Mouse (Mus musculus) urinary bladder, postnatal 36 days (tissue): ENCODE results near the gene Arg1.

Experiments used
- DNase-seq, 2 experiments: peaks; one replicate each; pipeline ENCODE4 v3.0.0; 2022; ENCODE audit warnings: low spot score in 2 of 2, mixed read lengths in 1 of 2

Gene Arg1

GRCm38 (mm10) chr10:24926962-24927720 lies at the start of gene Arg1:
Gene Arg1, minus strand, starts transcription at chr10:24927484.
- no peak for DNase-seq

GRCm38 (mm10) chr10:24973845-24974514 lies 46.7 kb upstream of the Arg1 start:
- no peak for DNase-seq

DNA sequence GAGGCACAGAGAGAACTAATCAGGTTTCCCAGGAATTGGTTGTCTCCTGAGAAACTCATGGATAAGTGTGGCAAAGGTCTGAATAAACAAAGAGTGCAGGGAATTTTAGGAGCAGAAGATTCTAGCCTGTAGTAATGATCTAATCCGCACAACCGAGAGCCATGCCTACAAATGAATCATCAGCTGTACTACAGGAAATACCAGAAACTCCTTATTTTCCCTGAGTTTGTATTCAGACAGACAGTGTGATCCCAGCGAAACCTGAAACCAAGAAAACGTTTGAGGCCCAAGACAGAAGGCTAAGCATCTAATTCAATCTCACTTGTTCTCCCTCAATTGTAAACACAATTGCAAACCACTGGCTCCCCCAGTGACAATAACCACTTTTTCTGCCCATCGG lies 46.1 kb upstream of the Arg1 start:
- no peak for DNase-seq

GRCm38 (mm10) chr10:24972923-24973322 lies 45.6 kb upstream of the Arg1 start:
- no peak for DNase-seq

DNA sequence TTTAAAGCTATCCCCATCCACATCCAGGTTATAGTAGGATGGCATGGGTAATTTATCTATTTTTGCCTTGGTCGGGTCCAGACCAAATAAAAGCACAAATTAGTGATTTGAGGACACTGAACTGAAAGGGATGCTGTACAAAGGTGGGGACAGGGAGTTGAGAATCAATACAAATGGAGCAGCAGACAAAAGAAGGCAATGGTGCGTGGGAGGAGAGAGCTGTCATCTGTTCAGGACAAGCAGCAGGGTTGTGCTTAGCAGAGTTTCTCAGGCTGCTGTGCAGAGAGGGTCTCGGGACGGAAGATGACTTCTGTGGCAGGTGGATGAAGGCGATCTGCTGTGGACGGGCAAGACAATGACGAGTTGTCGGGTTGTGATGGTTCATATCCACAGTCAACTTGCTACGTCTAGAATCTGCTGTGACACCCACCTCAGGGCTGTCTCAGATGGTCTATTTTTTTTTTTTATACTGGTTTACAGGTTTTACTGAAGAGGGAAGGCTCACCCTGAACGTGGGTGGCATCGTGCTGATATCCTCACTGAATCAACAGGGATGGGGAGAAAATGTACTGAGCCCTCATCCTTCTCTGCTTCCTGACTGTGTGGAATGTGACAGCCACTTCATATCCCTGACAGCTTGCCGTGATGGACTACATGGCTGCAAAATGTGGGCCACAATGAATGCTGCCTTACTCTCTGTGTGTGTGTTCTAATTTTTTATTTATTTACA lies 38.7 kb upstream of the Arg1 start:
- DNase-seq: no peak

GRCm38 (mm10) chr10:24961889-24962288 lies 34.6 kb upstream of the Arg1 start:
- no peak for DNase-seq

- no peak for DNase-seq
Measured at GRCm38 (mm10) chr10:24961112-24961511, 33.8 kb upstream of the Arg1 start.

DNA sequence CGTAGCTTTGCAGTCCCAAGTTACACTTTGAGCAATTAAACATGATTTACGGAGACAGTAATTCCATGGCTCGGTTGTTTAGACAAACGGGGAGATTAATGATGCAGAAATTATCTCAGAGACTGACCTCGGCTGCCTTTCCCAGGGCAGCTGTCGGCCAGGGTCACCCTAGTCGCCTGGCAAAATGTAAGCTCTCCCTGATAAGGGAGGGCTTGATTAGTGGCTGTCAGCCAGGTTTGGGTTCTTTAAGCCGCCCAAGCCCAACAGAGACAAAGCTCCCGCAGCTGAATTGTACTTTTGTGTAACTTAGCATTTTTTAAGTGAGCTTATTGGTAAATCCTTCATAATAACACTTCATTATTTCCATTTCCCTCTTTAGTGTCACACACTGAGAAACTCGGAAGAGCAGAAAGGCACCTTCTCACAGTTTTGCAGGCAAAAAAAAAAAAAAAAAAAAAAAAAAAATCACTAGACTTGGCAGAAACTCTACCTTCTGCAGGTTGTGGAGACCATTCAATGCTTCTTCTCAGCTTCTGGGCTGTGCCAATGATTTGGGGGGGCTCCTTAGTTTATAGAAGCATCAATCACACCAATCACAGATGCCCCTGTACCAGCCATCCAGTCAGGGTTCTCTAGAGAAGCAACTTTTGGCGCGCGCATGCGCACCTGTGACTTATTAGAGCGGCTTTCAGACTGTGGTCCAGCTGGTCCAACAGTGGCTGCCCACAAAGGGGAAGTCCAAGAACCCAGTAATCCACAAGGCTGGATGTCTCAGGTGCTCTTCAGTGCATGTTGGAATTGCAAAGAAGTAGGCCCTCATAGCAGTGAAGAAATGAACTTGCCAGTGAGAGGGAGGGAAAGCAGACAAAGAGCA lies 32.0 kb upstream of the Arg1 start:
- no peak for DNase-seq

DNA sequence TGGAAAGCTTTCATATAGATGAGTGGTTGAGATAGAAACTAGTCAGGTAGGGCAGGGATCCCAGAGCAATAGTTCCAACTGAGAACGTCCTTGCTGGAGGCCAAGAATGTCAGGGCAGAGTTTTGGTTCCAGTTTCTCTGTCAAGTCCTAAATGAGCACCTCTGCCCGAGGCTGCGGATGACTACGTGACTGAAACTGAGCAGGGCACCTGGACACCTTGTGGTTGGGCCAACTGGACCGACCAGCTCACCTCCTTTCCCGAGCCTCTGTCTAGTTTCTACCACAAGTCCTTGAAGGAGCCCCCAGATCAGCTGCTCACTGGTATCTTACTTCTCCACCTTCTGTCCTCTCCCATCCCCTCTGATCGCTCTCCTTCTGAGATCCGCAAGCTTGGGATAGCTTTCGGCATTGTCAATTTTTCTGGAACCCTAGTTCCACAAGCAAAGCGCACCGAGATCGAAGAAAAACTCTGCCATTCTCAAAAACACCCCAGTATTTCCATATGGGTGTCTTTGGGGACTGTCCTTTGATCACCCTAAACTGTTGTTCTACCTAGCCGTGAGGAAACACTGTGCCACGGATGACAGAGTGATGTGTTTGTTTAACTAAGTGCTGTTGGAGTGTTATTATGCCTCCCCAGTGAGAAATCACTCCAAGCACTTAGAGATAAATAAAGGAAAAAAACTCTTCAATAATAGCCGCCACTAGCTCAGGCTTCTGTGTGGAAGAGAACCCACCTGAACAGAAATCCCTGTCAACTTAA lies 31.2 kb upstream of the Arg1 start:
- no peak for DNase-seq

DNA sequence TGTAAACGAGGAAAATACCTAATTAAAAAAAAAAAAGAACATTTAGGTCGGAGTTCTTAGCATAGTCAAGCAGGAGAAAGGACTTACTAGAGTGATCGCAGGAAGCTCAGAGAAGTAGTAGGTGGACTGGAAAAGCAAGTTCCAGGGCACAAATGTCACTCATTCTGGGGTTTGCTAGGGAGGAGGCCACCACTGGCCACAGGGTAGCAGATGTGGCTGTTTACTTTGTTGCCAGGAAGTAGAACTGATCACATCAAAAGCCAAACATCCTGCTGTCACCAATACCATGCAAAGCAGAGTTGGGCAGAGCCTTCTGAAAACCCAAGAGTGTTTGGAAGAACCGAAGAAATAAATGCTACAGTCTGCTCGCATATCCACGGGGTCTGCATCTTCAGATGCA lies 26.6 kb upstream of the Arg1 start:
- peak; percentile 33 to 42 for DNase-seq

DNA sequence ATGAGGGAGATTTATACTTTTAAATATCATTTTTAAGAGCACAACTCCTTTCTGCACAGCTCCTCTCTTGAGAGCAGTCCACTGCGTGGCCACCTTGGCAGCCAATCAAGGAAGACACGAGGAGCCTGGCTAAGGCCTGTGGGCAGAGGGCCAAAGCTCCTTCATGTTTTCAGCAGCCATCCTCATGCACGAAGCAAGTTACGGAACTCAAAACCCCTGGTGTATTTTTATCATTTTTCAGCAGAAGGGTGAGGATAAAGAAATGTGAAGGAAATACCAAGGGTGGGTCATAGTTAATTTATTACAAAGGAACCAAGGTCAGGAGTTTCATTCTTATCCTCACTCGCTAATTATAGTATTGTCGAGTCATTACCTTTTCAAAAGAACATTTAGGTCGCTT lies 25.3 kb upstream of the Arg1 start:
- peak in 1 of 2 experiments; percentile 29 for DNase-seq

- no peak for DNase-seq
Measured at GRCm38 (mm10) chr10:24951575-24951974, 24.3 kb upstream of the Arg1 start.

DNA sequence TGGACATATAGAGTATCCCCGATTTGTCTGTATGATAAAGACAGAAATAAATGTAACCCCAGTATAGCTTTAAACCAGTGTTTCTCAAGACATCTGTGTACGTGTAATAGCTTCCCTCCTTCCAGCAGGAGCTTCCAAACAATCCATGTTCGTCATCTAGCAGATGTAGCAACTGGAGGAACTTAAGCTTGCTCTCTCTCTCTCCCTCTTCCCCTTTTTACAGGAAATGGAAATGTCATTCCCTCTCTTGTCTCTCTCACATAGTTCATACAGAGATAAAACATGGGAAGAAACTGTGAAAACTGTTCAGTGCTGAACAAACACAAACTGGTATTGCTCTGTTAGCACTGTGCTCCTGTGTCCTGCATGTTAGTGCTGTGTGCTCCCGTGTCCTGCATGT lies 22.9 kb upstream of the Arg1 start:
- DNase-seq: no peak

DNA sequence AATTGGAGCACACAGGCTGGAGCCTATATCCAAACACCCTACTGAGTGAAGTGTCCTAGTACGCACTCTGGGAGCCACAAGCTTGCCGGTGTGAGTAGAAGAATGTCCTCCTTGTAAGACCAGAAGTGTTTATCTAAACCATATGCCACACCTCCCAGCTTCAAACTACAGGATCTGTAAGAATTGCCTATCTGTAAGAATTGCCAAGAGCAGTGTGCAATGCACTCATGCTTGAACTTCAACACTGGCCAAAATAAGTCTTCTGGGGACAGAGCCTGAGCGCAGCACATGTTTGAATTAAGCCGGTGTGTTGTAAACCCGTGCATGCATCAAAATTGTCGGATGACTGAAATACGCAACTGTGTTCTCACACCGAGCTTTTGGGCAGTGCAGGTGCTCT lies 21.0 kb upstream of the Arg1 start:
- DNase-seq: no peak

DNA sequence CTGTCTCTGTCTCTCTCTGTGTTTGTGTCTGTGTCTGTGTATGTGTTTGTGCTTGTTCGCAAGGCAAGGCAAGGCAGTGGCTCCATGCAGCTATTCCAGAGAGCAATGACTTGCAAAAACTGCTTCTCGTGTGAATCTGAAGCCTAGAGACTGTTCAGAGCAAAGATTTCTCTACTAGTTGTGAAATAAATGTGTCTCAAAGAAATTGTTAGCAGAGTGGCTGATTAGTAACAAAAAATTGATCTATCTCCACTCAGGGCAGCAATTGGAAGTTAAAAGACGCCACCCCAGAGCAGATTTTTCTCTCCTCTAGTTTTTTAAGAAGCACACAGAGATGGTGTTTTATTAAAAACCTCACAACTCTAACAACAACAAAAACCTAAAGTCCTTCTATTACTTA lies 20.6 kb upstream of the Arg1 start:
- no peak for DNase-seq

DNA sequence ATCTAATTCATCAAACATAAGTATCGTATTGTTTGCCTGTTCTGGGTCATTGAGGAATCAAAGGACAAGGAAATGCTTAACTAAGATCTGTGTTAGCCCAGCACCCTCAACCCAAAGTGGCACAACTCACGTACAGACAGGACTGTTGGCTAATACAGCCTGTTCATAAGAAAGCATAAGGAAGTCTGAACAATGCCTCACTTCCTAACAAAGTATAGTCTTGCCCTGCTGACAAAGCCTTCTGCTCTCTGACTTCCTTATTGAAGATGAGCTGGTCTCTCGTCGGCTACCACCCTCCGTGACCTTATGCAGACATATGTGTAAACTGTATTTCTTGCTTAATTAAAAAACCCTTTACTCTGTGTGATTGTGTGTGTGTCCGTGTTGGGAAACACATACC lies 2.9 kb upstream of the Arg1 start:
- DNase-seq: no peak

- no peak for DNase-seq
Measured at GRCm38 (mm10) chr10:24928072-24928471, 788 bp upstream of the Arg1 start.

DNA sequence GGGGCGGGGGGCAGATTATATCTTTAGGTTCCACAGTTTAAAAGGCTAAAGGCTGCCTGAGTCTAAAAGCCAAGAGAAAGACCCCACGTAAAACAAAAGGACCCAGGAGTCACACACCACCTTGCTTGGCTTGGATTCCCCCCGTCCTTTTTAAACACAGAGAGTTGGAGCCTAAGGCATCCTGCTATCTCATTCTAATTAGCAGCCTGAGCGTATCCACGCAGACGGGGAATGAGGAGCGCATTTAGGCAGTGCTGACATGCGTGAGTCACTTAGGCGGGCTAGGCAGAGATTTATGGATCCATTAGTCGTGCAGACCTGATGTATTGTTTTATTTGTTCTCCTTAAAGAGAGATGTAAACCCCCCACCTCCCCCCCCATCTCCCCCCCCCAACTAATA lies 904 bp downstream of the Arg1 start:
- no peak for DNase-seq

DNA sequence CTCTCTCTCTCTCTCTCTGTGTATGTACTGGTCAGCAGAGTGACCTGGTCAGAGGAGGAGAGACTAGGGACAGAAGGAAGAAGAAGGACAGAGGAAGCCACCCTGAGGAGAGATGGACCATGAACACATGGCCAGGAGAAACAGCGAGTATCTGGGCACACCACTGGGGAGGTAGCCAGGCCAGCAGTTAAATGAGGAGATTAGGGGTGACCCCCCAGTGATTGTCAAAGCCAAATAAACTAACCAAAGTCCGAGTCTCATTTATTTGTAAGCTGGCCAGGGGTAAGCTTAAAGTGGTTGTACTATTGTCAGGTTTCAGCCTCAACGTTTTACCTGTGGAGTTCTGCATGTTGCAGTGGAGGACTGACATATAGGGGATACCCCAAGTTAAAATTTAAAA lies 3.0 kb downstream of the Arg1 start:
- DNase-seq: no peak

DNA sequence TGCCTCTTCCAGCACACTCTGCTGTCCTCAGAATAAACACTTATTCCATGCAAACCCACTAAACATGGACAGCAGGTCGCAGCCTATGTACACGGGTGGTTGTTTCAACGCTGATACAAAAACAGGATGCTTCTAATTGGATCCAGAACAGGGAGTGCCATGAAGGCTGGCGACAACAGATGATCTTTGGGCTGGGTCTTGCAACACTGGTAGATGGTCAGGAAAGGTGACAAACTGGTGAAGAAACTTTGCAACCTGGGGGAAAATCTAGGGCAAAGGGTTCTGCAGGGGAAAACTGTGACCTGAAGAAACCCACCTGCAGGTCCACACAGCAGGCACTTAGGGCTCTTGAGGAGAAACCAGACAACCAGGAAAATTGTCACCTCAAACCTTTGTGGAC lies 4.3 kb downstream of the Arg1 start:
- DNase-seq: no peak

DNA sequence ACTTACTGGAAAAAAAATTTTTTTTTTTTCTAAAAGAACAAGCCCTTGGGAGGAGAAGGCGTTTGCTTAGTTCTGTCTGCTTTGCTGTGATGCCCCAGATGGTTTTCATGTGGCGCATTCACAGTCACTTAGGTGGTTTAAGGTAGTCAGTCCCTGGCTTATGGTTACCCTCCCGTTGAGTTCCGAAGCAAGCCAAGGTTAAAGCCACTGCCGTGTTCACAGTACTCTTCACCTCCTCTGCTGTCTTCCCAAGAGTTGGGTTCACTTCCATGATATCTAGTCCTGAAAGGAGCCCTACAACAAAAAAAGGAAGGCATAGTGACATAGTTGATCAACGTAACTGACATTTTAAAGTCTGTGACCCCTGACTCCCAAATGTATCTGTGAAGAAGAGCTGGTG lies 11.8 kb downstream of the Arg1 start:
- DNase-seq: no peak
